Mouse (Mus musculus): Measurements from ENCODE around the gene Ppp2r2c.
A peak's percentile ranks its signal among the peaks of the same experiment; 100 is the strongest.

The Ppp2r2c gene

GRCm38 (mm10) chr5:36875956-36876355, 7.6 kb downstream of the Ppp2r2c start:
- no peak for DNase-seq

GRCm38 (mm10) chr5:36876777-36877396, 8.6 kb downstream of the Ppp2r2c start:
- no peak for DNase-seq

DNA sequence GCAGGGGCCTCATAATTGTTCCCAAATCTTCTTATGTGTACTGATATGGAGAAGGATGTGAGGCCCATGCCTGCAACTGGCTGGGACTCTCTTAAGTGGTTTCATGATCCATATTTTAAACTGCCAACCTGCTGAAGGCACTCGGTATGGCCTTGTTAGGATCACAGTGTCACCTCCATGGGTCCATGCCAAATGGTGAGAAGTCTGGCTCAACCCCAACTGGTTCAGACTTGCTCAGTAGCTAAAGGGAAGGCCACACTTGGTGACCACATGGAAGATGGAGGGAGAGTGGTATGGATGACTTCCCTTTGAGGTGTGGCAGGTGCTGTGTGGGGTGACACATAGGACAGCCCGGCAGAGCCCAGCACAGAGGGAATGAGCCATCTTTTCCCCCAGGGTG, 9.3 kb downstream of the Ppp2r2c start:
- DNase-seq: no peak

- no peak for DNase-seq
Observed at GRCm38 (mm10) chr5:36878801-36879200, 10.5 kb downstream of the Ppp2r2c start.

DNA sequence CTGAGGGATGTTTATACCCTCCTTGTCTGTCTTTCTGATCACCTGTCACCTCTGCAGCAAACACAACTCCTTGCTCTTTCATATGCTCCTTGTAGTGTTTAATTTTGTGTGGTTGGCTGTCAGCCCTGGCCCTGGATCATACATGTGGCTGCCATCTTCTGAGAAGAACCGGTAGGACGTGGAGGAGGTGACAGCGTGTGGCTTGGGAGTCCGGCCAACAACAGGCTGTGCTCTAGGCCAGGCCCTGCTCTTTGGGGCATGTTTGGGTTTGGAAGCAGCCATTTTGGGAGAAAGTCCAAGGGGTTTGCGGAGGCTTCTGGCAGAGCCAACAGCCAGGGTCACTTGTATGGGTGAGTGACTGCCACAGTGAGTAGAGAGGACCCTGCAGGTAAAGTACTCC, 12.3 kb downstream of the Ppp2r2c start:
- DNase-seq: no peak

DNA sequence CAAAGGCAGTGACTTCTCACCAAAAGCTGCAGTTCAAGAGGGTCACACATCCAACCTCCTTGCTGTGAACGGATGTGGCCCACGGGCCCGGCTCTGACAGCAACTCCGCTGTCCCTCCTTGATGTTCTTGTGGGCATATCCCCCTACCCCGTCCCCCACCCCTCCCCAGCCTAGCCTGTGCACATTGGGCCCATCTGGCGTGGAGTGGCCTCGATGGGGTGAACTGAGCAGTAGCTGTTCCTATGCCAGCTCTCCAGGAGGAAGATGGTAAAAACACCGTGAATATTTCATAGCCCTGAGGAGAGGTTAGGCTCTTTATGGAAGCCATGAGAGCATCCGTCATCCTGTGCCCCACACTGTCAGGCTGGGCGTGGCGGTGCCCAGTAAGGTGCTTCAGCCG, 15.2 kb downstream of the Ppp2r2c start:
- no peak for DNase-seq

DNA sequence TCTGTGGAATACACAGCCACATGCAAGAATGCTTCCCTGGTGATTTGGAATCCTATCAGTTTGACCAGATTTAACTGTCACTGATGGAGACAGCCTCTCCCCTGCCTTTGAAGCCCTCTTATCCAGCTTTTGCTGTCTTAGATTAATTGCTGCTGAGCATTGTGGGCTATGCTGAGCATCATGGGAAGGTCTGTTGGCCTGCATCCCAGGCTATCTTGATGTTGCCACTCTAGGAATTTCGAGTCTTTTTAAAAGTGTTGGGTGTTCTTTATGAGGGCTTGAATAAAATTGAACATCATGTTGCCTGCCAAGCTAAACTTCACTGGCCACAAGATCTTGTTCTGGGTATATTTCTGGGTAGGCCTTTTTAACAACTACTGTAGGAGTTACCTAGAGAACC, 16.8 kb downstream of the Ppp2r2c start:
- no peak for DNase-seq

DNA sequence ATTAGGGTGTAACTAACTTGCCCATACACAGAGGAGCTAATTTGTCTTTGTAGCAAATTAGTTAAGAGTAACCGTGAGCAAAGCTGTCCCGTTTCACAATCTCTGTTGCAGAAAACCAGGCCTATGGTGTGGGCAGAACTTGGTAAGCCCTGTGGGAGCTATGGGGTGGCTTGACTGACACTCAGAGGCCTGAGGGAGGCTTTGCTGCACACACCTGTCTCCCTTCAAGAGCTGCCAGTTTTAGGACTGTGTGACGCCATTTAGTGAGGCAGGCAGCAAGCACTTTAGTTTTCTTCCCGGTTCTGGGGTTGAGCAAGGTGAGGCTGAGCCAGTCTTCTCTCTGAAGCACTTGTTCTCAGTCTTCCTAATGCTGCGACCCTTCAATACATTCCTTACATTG, 17.3 kb downstream of the Ppp2r2c start:
- no peak for DNase-seq

DNA sequence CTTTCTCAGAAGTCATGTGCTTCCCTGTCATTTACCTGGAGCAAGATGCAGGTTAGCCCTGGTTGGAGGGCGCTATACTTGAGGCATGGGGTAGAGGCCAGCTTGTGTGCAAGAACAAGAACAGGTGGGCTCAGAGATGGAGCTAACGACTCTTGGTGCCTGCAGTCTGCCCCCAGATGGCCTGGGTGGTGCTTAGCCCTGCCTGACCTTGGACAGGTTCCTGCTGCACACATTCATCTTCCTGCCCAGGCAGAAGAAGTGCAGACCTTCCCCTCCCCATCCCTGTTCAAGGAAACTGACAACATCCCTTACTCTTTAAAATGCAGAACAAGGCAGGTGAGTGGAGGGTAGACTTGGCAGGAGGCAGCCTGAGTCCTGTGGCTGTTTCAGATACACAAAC, 18.0 kb downstream of the Ppp2r2c start:
- DNase-seq: no peak

- DNase-seq: no peak
Observed at GRCm38 (mm10) chr5:36886852-36887283, 18.6 kb downstream of the Ppp2r2c start.

DNA sequence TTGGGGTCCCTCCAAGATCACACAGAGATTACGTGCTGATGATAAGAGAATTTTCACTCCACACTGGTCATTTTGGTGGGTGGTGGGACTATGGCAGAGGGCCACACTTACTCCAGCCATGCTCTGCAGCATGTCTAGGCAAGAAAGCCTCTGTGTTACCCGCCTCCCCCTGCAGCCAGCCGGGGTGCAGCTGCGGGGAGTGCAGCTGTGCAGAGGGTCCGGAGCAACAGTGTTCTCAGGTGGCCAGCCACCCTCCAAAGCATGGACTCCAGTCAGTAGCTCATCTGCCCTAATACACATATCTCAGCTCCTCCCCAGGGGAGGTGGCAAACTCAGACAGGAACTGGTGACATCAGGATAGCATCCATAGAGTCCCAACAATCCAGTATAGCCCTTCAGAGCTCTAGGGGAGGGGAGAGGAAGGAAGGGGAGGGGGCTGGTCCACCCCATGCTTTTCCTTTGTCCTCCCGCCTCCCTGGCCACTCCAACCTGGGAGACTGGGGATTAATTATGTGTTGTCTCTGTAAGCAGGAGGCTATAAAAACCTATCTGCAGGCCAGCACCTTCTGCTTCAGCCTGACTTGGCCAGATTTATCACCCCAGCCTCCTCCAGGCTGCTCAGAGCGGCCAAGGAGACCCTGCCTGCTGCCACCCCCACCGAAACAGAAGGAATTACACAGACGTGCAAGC, 19.1 kb downstream of the Ppp2r2c start:
- DNase-seq: no peak

GRCm38 (mm10) chr5:36888501-36888900, 20.2 kb downstream of the Ppp2r2c start:
- no peak for DNase-seq

DNA sequence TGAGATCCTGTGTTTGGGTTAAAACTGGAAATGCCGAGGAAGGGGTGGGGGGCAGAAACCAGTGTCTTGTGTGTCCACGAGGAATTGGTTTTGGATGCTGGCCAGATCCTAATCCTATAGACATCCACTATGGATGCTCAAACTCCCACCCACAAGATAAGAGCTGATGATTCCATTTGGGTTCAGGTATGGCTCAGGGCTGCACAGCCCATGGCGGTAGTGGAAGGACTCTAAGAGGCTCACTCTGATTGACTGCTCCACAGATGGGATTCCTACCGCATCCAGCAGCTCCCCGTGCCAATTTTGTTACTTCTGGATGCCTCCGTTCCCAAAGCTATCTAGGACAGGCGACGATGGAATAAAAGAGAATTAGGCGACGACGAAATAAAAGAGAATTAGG, 20.6 kb downstream of the Ppp2r2c start:
- DNase-seq: no peak

GRCm38 (mm10) chr5:36889380-36889886, 21.1 kb downstream of the Ppp2r2c start:
- DNase-seq: no peak

DNA sequence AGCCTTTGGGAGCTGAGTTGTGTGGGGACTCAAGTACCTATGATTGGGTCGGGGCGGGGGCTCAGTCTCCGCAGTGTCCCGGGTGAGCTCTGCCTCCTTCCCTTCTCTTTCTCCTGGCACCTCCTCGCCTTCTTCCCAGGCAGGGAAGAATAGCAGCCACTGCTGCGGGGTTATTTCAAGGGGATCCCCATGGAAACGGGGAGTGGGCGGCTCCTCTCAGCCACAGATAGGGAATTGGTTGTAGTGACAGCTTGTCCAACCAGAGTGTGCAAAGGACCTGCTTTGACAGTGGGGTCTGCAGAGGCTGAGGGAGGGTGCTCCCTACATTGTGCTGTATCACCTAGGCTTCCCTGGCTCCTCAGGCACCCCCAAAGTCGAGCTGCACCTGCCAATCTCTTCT, 22.5 kb downstream of the Ppp2r2c start:
- DNase-seq: peak; percentile 69

GRCm38 (mm10) chr5:36891793-36892470, 23.6 kb downstream of the Ppp2r2c start:
- DNase-seq: no peak

- DNase-seq: peak; percentile 67
Observed at GRCm38 (mm10) chr5:36893263-36893662, 24.9 kb downstream of the Ppp2r2c start.

- no peak for DNase-seq
Observed at GRCm38 (mm10) chr5:36894070-36894469, 25.8 kb downstream of the Ppp2r2c start.

- DNase-seq: no peak
Observed at GRCm38 (mm10) chr5:36894604-36895368, 26.5 kb downstream of the Ppp2r2c start.

GRCm38 (mm10) chr5:36895621-36896573, 27.6 kb downstream of the Ppp2r2c start:
- no peak for DNase-seq

DNA sequence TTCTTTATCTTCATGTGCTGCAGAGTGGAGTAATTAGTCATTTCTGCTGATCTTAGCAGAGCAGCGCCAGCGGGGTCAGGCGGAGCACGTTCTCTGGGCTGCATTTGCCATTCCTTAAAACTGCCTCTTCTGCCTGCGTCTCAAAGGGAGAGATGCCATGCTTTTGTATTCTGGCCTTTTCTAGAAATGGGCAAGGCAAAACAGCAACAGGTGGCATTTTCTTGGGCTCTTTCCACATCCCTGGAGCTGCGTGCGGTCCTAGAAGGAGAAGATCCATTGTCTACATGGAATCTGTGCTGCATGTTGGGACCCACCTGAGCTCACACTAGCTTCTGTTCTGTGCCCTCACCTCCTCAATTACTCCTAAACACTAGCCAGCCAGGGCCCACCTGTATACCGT, 29.7 kb downstream of the Ppp2r2c start:
- DNase-seq: no peak

All from right cerebral cortex, postnatal 14 days (tissue).